Mouse (Mus musculus): ENCODE measurements at regions not wholly inside any gene's neighbourhood (a gene's known extent, or its start where the extent isn't known, plus 50 kb on each side); places are given as distances from the start of the nearest gene placed in this dataset.

DNA sequence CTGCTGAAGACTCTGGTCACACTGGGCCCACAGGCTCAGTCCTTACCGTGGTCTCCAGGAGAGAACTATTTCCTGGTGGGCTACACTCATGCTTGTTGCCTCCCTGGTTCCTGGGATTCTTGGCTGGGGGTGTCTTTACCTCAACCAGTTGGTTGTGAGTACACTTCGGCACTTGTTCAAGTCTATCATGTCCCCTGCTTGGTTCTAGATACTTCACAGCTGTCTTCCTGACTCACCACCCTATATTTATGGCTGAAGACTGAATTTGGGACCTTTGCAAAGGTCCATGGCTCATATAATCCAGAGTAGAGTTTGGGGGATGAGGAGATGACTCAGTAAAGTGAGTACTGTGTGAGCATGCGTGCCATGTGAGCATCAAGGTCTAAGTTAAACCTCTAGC, 245.0 kb upstream of the Habp2 start:
- DNase-seq, result no peak

DNA sequence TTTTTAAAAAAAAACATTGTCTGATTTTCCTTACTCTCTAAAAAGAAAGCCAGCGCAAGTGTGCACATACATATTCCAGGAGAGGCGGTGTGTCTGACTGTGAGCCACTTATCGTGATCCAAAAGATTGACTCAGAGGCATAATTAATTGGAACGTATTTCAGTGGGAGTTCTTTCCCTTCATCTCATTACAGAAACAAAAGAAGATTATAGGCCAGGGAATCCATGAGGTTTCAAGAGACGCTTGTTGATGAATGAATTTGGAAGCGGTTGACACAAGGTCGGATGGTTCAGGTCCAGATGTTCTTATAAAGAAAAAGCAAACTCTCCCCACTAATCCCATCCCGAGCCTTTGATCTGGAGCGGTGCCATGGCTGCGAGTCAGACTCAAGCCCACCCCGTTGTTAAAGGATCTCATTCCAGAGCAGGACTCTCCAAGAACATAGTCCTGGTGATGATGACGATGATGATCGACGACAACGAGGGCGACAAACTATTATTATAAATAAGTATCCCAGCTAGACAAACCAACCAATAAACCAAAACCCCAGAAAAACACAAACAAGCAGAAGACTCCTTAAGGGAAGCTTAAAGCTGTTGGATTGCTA, 240.1 kb upstream of the Habp2 start:
- no peak for DNase-seq

DNA sequence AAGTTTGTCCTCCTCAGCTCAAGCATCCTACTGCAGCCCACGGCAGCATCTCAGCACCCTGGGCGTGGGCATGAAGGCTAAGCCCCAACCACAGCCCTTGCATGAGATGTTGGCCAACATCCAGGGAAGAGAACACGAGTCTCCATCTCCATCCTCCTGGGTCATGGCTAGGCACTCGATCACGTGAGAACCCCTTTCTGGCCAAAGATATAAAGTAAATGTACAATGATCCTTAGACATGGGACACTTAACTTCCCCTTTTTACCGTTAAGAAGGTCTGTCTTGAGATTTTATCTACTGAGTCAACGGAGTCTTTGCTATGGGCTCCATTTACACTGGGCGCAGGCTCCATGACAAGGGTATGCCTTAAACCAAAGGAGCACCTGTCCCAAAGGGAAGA, 232.8 kb upstream of the Habp2 start:
- DNase-seq, result no peak

DNA sequence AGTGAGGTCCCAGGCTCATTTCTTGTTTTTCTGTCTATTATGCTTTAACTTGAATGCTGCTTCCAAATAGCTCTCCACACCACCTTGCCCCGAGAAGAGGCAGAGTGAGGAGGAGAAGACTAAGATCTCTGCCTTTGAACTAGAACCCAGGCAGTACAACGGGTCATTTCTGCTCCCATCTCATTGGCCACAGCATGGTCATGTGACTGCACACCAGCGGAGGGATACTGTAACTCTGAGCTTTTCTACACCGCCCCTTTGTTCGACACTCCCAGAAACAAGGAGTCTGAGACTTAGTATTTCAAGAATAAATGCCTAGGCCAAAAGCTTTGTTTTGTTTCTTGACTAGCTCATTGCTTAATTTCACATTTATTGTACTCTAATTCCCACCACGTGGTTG, 230.5 kb upstream of the Habp2 start:
- DNase-seq, result no peak

DNA sequence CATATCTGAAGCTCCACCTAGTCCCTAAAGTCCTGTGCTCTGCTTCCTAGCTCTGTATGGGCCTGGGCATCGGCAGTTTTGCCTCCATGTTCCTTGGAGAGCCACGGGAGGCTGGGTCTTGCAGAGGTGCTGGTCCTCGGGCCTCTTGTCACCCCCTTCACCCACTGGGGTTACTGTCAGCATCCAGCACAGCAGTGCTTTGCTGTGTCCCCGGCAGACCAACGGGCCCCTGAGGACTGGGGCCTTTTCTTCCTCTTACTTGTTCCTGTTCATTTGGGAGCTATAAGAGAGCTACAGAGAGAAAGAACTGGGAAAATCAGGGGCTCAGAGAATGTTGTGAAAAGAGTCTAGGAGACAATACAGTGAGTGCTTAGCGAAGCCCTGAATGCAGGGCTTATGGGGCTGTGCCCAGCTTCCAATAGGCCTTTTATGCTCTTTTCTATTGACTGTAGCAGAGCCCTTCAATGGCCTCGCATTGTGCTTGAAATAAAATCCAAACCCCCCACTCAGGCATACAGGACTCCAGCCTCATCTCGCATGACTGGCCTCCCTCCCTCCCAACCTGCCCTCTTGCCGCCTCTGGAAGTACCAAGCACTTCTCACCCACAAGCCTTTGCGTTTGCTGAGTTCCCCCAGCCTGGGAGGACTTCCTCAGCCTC, 224.9 kb upstream of the Habp2 start:
- no peak for DNase-seq

DNA sequence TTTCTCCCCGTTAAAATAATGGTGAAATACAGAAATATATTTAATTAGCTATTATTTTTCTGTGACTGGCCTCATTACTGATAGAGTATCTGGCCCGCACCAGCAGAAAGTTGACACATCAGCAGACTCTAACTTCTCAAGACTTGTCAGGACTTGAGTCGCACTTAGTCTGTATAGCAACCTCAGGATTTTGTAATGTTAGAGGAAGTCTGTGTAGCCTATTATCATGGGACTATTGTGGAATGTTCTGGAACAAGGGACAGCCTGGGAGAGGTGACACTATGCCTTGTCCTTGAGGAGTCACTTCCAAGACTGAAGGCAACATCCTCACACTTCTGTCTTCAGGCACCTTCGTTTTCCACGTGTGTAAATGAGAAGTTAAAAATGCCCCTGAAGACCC, 223.8 kb upstream of the Habp2 start:
- DNase-seq, result no peak

DNA sequence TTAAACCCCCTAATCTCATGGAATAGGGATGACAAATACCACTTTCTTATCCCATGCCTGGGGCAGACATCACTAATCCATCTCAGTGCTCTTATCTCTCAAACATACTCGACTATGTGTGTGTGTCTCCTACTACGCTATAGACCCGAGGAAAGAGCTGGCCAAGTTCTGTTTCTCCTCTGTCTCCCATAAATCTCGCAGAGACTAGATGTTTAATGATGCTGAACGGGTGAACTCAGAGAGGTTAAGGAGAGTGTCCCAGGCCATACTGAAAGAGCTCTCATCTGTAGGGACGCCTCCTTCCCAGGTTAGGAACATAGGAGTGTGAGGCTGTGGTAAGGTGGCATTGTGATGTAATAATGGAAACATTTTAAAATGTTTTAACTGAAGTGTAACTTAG, 221.2 kb upstream of the Habp2 start:
- no peak for DNase-seq

DNA sequence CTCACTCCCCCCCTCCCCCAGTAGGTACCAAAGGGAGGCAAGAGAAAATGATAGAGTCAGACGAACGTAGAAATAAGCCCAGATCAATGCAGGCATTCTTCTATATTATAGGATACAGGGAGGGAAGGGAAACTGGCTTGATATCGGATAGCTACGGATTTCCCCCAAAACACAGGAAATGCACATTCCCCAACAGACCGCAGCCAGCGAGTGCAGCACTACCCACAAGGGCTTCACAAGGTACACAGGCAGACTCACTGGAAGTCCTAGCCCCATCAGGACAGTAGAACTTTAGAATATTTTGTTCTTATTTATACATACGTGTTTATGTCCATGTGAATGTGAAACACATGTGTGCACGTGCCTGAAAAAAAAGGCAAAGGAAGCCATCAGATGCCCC, 218.8 kb upstream of the Habp2 start:
- no peak for DNase-seq

DNA sequence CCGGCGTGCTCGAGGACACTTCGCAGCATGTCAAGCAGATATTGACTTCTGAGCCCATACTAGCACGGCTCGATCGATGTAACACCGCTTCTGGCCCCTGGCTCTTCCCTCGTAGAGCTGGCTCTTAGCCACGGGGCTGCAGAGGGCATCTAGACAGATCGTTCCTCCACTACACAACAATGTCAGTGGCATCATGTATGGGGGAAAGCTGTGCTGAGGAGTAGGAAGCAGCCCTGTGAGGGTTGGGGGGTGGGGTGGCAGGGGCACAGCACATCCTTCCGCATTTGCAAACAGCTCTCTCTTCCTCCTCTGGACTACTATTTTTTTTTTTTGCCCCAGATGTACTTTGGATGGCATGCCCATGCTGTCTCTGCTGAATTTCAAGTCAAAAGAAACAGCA, 218.1 kb upstream of the Habp2 start:
- no peak for DNase-seq

DNA sequence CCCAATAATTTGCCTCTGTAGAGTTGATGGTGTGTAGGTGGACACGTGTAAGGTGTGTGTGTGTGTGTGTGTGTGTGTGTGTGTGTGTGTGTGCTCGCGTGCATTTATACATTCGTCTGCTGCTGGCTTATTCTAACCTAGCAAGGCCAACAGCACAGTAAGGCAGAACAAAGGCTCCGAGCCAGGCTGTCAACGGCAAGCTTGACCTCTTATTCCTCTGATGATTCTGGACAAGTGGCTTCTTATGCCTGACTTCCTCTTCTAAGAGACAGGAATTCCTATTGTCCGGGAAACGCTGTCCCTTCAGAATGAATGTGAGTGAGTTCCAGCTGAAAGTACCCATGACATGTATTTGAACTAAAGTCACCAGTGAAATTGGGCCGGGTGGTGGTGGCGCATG, 217.7 kb upstream of the Habp2 start:
- DNase-seq, result no peak

DNA sequence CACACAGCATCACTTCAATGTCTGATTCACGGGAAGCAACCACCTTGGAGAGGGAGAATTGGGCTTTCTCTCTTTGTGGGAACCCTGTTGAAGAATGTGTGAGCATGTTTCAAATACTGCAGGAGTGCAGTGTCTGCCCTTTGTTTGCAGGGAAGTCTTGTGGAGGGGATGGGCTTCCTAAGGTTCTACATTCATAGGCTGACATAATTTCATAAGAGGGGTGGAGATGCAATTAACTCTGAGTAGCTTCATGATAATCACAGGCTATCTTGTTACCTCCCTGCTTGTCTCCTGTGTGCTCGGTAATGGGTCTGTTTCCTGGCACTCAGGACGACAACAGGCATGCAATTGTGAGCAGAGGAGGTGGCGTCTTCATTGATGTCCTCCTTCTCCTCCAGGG, 215.6 kb upstream of the Habp2 start:
- no peak for DNase-seq

DNA sequence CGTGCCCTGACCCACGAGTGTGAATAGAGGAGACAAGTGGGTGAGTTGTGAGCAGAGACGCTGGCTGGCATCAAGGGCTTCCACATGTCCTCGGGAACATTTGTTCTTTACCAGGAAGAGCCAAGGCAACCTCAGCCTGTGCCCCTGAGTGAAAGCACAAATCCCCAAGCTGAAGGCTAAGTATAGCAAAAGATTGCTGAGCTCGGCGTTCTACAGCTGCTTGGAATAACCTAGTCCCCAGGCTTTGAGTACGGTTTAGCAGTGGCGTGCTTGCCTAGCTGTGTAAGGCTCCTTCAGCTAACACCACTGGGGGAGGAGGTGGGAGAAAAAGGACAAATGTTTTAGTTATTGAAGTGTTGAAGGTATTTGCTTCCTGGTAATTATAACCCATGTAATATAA, 210.8 kb upstream of the Habp2 start:
- DNase-seq, result no peak

DNA sequence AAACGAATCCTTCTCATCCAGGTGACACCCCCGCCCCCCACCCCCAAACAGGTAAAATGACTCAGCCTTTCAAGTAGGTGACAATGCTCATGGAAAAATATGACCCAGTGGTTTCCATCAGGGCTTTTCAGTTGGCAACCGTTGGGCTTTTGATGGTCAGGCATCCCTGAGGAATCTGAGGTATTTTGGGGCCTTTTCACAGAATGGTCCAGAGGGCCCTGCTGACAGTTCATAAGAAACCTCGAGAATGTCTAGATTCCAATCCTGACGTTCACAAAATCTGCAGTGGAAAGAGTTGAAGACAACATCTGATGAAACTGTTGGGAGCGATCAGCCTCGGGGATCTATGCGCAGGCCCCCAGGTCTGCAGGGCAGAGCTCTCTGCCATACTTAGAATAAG, 209.4 kb upstream of the Habp2 start:
- DNase-seq, result no peak

DNA sequence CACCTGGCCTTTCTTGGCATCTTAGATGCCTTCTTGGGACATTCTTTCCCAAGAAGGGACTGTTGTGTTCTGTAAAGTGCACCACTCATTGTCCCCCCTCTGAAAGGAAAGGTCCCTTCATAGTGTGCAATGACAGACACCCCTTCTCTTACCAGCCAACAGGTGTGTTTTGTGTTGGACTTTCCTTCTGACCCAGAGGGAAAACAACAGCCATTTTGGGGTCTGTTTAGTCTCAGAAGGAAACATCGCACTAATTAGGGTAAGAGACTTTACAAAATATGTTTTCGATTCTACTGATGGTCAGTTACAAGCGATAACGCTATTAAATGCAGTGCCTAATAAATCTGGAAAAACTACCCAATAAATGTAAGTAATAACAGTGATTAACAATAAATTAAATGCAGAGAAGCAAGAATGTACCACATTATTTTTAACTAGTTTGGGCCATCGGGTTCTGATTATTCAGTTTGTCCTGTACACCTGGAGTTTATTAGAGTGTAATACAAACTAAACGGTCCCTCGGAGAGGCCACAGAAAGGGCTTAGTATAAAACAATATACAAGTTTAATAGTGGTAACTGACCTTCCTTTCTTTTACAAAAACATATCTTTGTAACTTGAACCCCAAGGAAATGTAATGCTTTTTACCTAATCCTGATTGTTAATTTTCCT, 200.4 kb upstream of the Habp2 start:
- no peak for DNase-seq

DNA sequence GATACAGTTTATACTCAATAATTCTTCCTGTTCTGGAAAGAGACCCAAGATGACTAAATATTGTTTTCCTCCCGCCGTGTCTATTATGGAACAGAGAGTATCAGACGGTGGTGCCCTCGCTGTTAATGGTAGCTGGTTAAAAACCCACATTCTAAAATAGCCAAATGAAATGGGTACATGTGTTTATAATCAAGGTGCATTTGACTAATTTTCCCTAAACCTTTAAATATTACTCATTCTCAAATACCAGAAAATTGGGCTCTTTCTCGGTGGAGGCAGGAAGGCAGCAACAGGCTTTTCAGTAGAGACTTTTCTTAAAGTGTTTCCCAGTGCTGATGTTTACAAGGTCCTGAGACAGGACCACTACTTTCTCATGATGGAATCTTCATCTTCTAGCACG, 199.8 kb upstream of the Habp2 start:
- no peak for DNase-seq

DNA sequence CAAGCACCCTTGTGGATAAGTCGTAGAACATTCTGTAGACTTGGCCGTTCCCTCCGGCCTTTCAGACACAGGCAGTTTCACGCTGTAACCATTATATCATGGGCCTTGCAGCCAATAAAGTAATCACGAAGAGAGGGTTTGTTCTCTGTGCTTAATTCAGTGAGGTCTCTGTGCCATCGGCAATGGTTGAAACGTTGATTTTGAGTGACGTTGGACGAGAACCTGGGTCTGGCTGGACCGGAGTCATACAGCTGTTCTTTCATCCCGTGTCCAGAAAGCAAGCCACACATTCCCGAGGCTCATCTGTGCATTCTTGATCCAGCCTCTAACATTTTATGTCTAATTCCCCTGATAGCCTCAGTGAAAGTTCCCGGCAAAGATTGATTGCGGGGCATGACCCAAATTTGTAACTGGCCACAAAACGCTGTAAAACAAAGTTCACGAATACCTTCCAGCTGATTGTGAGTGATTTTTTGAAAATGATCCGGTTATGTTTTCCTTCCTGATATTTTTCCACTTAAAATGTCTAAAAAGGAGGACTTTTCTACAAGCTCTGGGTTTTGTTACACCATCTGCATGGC, 197.1 kb upstream of the Habp2 start:
- no peak for DNase-seq

DNA sequence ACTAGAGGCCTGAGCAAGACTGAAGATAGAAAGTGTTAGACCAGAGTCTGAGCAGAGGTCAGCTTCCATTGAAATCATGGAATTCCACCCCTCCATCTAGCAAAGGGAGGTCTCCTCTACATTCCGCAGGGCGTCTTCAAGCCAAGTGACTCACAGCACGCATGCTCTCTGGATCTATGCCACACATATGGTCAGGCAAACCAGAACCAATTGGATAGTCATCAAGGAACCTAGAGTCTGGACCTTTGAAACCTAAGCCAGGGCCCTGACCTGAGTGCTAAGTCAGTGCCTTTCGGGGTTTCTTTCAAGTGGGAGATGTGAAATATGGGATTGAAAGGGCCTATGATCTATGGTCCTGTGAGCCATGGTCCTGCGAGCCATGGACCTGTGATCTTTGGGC, 195.4 kb upstream of the Habp2 start:
- no peak for DNase-seq

DNA sequence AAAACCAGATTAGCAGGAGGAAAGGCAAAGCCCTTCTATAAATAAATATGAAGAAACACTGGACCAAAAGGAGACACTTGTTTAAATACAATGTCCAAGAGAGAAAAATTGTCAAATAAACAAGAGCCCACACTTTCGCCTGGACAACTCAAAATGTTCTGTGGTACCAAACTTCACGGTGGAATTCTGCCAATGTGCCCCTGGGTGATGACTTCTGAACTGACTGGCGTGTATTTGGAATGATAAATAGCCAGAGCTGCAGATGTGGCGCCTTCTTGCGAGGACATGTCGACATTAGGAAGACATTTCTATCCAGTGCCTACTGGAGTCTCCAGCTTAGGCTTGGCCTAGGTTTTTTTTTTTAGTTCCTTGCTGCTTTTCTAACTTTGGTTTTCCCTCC, 191.1 kb upstream of the Habp2 start:
- no peak for DNase-seq

DNA sequence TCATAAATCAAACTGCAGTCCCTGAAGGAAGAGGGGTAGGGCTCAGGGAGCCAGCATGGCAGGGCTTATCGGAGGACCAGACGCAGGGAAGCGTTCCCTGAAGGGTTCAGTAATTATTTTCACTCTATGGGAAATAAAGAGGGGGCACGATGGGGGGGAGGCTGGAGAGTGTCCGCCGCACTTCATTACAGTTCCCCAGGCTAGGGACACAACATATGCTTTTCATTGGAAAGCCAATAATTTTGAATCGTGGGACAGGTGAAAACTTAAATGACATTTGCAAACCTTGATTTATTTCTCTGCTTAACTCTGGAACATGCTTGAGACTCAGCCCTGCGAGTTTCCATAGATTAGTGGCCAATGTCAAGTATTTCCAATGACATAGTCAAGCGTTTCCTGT, 187.2 kb upstream of the Habp2 start:
- no peak for DNase-seq

DNA sequence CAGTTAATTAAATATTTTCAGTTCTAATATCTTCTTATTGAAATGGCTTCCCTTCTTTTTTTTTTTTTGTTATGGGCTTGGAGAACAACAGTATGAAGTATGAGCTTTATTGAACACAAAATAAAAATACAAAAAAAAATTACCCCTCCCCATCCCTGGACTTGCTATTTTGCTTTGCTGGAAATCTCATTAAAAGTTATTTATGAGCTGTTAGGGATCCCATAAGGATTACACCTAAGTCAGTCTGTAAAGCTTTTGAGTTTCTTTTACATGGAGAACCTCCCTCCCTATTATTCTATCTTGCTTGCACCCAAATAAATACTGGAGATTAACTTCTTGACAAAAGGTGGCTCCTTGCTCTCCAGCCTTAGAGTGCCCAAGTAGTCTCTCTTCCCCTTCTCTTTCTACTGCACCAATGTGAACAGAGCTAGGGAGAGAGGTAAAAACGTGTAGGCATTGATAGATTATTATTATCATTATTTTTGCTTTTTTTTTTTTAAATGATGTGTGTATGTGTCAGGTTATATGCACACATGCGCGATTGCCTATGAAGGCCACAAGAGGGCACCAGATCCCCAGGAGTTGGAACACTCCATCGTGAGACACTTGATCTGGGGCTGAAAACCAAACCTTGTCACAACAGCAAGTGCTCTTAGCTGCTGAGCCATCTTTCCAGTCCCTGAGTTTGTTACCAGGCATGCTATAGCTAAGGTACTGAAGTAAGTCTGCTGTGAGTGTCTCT, 186.6 kb upstream of the Habp2 start:
- DNase-seq, result no peak

DNA sequence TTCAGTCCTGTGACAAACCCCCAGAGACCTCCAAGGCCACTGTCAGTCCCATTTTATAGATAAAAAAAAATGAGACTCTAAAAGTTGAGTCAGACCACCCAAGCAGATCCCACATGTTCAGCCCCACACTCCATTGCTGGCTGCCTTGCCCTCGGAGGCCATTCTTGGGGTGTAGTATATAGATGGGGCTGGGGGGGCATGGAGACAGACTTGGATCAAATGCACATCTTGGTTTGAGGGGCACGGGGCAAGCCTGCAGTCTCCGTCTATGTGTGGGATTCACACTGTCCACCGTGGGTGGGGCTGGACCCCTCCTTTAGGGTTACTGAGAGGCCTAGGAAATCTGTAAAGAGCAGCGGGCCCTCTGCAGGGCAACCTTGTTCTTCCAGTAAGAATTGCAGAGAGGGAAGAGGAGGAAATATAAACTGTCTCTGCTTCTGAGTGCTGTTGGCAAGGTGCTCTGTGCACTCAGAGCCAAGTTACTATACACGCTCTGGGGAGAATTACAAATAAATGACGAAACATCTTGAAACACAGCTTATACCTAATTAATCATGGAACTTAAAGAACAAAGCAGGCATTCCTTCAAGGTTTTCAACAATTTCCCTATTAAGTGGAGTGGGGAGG, 184.4 kb upstream of the Habp2 start:
- DNase-seq, result no peak

DNA sequence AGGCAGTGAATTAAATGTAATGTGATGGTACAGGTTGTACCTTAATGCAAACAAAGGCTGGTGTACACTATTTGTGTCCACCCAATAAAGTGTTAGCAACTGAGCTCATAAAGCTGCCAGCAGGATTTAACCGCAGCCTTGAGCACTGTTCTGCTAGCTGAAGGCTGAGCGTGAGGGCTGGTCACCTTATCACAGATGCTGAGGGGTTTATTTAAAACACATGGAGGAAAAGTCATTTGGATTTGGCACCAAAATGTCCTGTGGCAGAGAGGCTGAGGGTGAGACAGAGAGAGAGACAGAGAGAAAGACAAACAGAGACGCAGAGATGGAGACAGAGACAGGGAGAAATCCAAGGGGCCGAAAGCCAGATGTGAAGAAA, 181.9 kb upstream of the Habp2 start:
- no peak for DNase-seq

DNA sequence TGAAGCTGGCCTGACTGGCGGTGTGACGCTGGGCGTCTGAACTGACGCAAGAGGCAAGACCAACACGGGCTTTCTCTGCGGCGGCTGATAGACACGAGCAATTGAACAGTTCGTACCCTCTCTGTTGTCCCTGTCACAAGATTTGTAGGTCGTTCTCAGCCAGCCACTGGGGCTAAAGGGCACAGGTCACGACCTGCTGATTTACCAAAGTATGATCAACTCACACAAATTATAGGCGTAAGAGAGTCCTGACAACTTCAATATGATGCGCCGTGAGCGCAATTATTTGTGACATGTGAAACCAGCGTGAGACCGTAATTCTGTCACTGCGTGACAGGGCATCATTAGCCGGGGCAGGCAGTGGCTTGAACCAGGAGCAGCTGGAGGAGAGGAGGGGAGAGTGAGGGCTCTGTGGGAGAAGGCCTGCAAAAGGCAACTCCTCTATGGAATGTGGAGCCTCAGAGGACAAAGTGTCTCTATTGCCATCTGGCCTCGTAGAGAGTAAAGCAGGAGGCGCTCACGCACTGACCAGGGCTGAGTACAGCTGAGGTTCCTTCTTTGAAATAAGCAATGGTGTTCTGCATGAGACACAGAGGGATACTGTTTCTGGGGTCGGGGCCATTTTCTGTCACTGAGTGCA, 181.4 kb upstream of the Habp2 start:
- DNase-seq, result no peak

Data from right cerebral cortex, postnatal 4 days (tissue).